Mouse (Mus musculus) heart, postnatal 0 days (tissue): ENCODE data around the gene Fgfbp3.

Experiments
- CTCF ChIP-seq: IDR thresholded peaks from 2 replicates; pipeline ENCODE4 v1.5.1; 2016; ENCODE audit warnings: antibody characterized with exemption, control low read depth, low read depth
- EP300 ChIP-seq: IDR thresholded peaks from 2 replicates; pipeline ENCODE4 v1.6.1; 2016; ENCODE audit warnings: antibody characterized with exemption, low read depth

DNA sequence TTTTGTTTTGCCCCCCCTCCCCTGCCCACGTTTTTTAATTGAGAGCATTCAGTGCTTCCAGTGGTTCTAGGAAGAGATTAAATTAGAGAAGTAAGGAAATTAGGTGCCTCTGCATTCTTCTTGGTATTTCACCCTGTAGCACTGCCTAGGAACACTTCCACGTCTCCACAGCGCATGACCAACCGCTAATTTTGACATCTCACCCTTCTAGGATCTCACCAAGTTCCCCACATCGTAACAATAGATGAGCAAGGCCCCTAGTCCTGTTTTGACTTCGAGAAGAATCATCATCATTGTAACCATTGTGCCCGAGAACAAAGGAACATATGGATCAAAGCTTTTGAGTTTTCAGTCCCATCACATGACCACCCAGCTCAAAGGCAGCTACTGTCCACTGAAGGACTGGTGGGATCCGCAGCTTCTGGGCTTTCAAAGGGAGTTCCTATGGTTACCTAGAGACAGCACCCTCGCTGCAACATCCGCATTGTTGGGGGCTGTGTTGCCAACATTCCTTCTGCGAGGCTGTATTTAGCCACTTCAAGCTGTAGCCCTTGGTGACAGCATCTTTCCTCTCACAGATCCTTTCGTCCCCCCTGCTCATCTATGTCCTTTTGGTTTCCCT lies 8.9 kb downstream of the Fgfbp3 start:
- TF ChIP-seq CTCF (no peak), EP300 (no peak)
